Mouse (Mus musculus): ENCODE measurements around the gene Rbms3.
A peak's percentile ranks its signal among the peaks of the same experiment; 100 is the strongest.

Gene Rbms3

DNA sequence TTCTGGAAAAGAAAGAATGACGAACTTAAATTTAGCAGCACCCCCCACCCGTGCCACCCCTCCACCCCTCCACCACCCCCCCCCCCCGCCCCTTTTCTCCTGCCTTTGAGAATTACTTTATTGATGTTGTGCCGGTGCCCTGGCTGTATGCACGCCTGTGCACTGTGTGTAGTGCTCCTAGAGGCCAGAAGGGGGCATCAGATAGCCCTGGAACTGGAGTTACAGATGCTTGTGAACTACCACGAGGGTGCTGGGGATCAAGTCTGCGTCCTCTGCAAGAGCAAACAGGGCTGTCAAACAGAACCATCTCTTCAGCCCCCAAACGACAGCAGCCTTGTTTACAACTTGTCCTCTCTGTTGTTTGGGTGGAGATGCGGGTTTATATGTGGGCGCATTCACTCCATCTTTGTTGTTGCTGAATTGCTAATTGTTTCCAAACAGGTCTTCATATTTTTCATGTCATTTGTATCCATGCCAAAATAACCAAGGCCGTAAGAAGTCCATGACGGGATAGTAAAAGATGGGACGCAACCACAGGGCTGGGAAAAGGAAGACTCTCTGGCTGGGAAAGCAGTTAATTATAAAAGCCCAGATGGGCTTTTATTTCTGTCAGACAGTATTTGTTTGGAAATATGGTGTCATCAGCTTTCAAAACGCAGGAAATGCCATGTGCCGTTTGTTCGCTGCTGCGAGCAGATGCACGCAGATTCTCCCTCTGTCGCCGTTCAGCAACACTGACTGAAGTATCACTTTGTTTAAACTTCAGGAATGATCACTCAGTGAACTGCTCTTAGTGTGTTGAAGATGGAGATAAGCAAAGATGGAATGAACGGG, 652.9 kb downstream of the Rbms3 start:
- DNase-seq (ENCODE audit: low read depth) = no peak

DNA sequence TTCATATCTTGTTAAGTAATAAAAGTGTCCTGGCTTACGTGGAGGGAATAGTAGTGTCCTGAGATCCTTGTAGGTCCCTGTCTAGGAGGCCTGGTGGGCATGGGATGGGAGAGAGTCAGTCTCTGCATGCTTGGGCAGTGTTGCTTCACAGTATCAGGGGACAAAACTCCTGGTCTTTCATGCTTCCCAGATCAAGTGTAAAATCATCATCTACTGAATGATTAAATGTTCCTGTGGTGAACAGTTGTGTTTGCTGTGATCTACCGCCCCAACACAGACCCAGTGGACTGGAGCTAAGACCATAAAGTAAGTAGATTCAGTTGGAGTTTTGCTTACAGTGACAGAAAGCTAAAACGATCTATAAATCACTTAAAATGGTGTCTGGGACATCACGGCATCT, 654.4 kb downstream of the Rbms3 start:
- no peak for DNase-seq (ENCODE audit: low read depth)

DNA sequence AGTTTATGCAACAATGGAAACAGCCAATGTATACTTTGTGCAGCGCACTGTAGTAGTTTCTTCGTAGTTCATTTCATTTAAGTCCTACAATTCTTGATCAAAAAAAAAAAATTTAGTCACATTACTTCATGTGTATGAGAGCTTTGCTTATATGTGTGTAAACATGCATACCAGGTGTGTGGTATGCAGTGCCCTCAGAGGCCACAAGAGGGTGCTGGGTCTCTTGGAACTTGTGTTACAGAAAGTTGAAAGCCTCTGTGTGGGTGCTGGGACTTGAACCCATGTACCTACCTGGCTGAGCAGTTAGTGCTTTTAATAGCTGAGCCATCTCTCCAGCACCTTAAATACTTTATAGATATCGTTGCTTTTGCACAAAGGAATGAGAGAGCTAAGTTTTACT, 655.6 kb downstream of the Rbms3 start:
- no peak for DNase-seq (ENCODE audit: low read depth)

DNA sequence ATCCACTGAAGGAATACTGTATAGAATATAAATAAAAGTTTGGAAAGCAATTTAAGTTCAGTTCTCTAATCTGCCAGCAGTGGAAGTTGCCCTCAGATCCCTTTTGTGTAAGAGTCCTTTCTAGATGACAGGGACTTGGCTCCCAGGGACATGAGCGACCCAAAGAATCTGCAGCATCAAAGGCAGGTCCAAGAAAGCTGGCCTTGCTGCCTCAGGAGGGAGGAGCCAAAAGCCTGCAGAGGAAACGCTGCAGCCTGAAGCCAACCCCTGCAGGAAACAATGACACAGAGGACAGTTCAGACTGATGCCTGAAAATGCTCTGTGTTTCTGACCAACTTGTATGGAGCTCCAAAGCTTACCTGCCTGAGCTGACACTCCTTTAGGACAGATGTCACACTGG, 656.1 kb downstream of the Rbms3 start:
- no peak for DNase-seq (ENCODE audit: low read depth)

DNA sequence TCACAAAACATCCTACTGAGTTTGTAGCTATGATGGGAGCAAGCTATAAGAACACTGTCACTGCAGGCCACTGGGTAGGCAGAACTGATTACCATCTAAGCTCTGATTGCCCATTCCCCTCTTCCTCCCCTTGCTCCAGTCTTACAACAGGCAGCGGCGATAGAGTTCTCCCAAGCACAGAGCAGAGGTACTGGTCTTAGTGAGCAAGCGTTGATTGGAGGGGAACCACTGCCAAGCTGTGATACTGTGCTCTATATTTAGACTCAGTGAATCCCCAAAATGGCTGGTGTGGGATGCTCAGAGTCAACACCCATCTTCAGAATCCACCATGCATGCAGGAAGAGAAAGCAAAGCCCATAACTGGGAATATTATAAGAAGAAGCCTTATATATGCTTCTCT, 662.4 kb downstream of the Rbms3 start:
- DNase-seq (ENCODE audit: low read depth) = no peak

DNA sequence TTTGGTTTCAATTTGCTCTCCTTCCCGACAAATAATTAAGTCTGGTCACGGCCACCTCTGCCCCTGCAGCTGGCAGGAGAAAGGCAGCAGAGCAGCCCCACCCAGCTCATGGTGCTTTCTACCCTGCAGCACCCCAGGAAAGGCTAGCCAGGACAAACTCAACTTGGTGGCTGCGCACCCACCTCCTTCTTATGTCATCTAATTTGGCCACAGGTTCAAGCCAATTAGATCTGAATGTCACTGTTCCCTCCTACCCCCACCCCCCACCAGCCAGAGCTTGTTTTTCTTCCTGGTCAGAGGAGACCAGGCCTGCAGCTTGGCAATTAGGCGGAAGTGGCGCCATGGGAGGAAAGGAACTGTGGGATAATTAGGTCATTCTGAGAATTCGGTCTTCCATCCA, 664.0 kb downstream of the Rbms3 start:
- DNase-seq (ENCODE audit: low read depth) = no peak

DNA sequence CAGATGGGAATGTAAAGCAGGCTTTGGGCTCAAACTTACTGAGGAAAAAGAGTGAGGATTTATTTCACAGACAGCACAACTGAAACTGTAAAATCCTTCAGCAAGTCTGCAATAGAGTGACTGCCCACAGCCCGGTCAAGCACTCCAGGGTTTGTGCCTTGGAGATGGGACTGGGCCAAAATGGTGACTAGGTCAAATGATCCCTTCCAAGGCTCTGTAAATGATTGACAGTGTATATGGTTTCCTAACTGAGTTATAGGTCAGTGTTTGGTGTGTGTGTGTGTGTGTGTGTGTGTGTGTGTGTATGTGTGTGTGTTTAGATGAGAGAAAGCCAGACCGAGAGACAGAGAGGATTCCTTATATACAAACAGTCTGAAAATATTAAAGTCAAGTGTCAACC, 673.6 kb downstream of the Rbms3 start:
- DNase-seq (ENCODE audit: low read depth) = no peak

DNA sequence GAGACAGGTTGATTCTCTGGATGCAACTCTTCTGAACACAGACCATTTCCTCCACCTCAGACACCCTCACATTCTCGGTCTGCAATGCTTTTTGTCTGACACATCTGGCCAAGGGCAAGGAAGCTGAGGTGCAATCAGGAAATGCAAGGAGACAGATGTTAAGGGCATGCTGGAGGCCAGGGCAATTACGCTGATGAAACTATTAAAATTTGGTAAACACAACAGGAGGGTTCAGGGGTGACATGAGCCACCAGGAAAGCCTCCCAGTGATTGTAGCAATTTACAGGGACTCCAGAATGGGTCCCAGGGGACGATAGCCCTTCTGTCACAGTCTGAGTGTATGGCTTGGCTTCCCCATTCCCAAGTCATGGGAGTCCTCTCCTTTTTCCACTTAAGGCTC, 681.5 kb downstream of the Rbms3 start:
- no peak for DNase-seq (ENCODE audit: low read depth)

DNA sequence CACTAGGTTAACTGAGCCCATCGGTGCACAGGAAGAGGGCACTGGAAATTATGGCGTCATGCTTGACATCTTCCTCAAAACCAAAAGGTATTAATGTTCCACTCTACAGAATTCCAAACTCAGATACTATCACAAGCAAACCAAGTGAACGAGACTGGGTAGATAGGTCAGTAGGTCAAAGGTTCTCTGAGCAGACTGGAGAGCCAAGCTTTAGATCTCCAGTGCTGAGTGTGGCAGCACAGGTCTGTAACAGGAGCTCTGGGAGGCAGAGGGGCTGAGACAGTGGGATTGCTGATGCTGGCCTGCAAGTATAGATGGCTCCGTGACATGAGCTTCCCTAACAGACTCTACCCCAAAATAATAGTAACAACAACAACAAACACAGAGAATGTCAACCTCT, 682.3 kb downstream of the Rbms3 start:
- DNase-seq (ENCODE audit: low read depth) = no peak

DNA sequence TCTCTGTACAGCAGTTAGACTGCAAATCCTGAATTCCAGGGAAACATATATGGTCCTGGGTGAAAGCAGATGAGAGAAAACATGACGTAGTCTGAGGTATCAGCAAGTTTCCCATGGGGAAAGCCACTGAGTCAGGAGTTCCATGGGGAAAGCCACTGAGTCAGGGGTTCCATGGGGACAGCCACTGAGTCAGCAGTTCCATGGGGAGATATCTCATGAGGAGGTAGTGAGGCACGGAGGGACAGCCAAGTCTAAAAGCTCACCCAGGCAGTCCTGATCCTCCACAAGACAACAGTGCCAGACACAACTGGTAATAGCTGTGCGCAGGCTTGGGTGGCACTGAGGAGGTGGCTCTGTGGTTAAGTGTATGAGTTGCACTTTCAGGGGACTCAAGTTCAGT, 682.9 kb downstream of the Rbms3 start:
- no peak for DNase-seq (ENCODE audit: low read depth)

DNA sequence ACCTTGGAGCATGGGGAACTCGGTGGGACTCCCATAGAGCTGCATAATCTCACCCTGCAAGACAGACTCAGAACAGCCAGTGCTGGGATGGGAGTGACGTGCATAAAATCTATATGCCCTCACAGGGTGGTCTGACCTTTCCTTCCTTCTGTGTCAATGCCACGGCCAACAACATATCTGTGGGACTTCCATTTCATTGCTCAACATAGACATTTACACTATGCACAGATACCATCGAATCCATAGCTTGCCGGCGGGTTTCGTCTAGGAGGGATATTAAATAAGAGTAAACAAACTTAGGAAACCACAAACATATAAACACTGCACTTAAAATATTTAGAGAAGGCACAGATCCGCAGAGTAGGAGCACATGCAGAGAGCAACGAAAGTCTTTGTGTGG, 684.0 kb downstream of the Rbms3 start:
- DNase-seq (ENCODE audit: low read depth) = no peak

DNA sequence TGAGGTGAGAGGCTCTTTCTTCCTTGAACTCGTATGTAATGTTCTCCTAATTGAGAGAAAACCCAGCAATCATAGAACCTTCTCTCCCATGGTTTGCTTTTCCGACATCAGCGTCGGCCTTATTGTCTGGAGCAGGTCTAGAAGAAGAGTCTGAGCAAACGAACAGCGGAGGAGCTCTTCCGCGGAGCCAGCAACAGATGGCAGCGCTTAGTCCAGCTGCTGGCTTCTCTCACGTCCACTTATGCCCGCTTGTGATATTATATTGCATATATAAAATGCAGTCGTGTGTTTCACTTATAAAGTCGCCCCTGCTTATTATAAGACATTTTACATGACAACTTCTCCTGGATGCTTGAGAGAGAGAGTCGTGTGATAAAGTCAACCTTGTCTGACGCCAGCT, 685.8 kb downstream of the Rbms3 start:
- no peak for DNase-seq (ENCODE audit: low read depth)

DNA sequence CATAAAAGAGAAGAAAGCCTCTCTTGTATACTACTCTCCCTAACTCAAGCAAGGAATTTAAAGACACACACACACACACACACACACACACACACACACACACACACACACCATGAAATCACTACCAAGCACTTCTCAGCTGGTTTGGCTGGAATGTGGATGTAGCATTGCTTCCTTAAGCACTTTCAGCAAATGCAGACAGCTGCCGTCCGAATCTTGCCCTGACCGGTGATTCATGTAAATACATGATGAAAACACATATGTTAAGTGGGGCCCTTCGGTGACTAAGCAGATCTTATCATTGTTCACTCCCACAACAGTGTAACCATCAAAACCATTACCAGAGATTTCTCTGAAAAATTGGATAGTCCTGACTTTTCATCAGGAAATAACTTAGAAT, 688.6 kb downstream of the Rbms3 start:
- DNase-seq (ENCODE audit: low read depth) = no peak

DNA sequence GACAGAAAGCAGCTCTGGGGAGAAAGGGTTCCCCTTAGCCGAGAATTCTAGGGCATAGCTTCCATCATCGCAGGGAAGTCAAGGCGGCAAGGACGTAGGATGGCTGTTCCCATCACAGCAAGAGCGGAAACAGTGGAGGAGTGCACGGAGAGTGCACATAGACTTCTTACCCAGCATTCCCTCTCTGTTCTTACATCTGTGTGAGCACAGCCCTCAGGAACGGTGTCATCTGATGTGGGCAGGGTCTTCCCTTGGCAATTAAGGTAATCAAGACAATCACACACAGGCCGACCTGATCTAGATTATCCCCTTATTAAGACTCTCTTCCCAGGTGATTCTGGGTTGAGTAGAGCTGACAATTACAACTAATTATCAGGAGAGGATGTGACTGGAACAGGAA, 689.0 kb downstream of the Rbms3 start:
- no peak for DNase-seq (ENCODE audit: low read depth)

DNA sequence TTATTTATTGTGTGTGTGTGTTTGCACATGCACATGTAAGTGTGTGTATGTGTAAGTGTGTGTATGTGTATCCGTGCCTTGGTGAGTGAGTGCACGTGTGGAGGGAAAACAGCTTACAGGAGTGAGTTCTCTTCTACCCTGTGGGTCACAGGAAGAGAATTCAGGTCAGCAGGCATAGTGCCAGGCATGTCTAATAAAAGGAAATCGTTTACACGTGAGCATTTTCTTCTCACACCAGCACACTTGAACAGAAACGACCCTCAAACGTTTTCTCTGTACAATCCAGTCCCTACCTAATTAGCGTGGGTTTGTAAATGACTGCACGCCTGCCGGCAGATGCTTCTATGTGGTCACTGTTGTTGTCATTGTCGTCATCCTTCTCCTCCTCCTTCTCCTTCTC, 701.4 kb downstream of the Rbms3 start:
- DNase-seq (ENCODE audit: low read depth) = no peak

DNA sequence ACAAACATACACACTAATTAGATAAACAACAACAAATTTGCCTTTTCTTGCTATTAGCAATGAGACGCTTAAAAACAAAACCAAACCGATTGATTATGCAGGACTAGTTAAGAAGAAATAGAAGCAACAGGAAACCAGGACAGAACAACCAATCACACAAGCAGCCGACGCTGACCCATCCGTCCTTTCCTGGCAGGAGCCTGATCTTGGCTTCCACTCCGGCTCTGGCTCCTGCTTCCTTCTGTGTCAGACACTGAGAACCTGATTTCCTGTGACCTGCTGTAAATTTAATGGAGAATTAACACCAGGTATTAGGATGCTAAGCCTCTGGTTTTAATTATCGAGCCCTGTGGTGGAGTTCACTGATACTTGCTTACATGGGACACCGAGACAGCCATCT, 706.6 kb downstream of the Rbms3 start:
- no peak for DNase-seq (ENCODE audit: low read depth)

DNA sequence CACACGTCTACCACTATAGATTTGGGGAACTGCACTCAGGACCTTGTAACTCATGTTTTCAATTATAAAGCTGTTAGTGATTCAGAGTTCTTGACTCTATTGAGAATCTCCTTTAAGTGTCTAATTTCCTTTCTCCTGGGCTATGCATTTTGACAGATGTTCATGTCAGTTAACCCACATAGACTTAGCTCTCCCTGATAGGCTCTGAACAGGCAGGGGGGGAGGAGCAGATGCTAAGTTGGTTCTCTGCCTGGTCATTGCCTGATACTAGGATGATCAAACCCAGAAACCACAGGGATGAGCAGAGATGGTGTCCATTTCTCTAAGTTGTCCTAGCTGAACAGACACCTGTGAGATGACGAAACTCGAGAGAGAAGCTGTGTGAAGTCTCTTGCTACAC, 707.2 kb downstream of the Rbms3 start:
- no peak for DNase-seq (ENCODE audit: low read depth)

DNA sequence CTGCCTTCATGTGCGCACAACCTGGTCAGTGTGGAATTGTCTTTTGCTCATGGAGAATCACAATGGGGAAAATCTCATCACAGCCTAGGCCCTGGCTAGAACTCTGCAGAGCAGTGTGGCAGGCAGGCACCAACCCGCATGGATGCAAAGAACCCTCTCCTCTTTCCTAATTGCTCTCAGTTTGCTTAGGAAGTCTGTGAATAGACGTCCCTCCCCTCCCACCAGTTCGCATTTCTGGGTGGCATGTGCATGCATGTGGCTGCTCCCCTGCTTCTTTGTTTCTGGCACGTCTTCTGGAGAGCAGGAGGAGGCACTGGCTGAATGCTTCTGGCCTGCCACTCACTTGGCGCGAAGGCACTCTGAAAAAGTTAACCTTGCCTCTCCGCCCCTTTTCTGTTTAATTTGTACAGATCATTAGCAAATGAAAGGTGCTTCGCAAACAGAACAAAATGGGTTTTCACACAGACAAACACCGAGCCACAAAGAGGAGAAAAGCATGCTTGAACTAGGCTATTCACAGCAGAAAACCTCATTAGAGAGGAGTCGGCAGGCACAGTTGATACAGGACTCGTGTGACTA, 710.2 kb downstream of the Rbms3 start:
- DNase-seq (ENCODE audit: low read depth) = no peak

DNA sequence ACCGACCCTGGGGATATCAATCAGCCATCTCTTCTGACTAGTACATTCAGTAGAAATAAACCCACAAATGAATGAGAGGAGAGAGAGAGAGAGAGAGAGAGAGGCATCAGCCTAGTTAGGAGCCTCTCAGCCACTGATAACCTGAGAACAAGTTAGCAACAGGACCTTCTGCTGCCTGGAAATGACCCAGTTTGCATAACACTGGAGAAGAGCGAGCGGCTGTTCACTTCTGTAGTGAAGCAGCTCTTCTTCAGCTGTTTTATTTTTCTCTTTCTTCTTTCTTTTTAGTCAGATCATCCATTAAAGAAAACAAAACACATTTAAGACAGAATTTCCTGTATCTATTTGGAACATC, 717.2 kb downstream of the Rbms3 start:
- DNase-seq (ENCODE audit: low read depth) = no peak

DNA sequence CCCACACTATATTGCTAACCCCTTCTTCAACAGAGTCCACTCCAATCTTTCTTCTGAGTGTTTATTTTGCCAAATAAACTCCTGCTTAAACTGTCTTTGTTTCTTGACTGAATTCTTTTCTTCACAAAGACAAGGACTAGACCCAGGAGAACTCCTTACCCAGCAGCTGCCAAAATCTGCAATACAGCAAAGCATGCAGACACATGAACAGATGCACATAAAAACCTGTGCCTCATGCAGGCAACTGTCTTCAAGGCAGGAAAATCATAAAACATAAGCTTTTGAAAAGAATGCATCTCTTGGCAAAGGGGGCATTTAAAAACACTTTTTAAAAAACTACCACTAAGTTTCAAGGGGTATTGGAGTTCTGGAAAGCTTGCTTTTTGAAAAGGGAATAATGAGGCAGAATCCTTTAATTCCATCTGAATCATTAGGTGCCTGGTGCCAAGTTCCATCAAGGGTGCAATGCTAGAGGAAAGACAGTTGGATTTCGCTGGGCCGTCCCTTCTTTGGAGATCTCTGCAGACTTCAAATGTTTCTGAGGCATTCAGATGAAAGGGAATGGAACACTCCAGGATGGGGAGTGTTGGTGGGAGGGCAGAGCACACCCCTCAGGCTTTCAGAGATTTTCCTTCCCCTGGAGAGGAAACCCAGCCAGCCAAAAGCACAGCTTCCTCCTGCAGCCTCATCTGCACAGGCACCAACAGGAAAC, 717.8 kb downstream of the Rbms3 start:
- DNase-seq (ENCODE audit: low read depth) = no peak

DNA sequence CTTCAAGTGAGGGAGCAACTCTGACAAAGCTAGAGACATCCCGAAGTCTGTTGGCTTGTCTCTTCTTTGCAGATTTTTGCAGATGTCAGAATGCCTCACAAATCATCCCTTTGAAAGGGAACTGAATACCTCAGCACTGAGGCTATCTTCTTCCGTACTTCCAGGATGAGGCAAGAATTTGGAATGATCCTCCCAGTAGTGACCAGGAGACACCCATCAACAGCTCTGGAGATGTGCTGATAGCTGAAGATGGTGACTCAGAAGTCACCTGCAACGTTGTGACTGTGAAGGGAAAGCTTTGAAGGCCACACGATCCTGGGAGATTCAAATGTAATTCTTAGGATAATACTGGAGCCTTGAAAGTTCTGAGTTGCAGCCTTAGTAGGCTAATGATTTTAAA, 720.2 kb downstream of the Rbms3 start:
- DNase-seq (ENCODE audit: low read depth) = no peak

DNA sequence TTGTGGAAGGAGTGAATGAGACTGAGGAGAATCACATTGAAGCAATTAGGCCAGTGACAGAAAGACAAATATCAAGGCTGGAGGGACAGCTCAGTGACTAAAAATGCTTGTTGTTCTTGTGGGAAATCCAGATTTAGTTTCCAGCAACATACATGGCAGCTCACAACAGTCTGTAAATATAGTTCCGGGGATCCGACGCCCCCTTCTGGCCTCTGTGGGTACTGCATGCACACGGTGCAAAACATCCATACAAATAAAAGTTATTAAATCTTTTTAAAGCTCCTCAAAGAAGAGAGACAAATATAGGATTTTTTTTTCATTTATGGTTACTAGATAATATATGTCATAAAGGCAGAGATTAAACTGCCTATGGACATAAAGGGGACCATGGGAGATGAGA, 722.8 kb downstream of the Rbms3 start:
- DNase-seq (ENCODE audit: low read depth) = peak; percentile 1

DNA sequence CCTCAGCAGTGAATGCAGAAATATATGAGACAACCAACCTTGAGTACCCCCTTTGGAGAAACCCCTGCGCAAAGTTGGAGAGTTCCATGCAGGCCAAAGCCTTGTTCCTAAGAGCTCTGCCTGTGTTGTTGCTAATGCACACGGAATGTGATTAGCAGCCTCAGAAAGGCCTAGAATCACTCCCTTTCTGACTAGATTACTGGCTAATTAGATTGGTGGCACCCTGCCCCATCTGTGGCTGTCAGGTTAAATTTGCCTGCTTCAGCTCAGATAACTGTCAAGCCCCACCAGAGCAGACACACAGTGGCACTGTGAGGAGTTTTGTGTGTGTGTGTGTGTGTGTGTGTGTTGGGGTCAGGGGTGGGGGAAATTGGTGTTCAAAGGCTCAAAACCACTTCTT, 724.1 kb downstream of the Rbms3 start:
- no peak for DNase-seq (ENCODE audit: low read depth)
